In genomic region chr14:120949002-120949401, GRCm38 (mm10) we compare ENCODE assay signal across 11 mouse cellular contexts. TPM values are rescaled to one million over a fixed set of nuclear protein-coding genes. Genes with fewer than 3 reads are reported as not detected.
DNase-seq lines count a peak whose midpoint lies in the region; ATAC-seq and TF ChIP-seq lines count a peak whose summit lies in the region.
"Had no signal": no experiment of that assay in that cellular context is flagged by ENCODE, and none has a peak within 500 bp of the region (broad histone marks: within the 10 kb centered on the region; RNA-seq: fewer than 3 reads in every experiment).

No protein-coding gene starts in this region.

- WGBS in hindbrain, embryonic 11.5 days: 93% methylated on average over 5 of the region's 5 CpGs
- WGBS in hindbrain, embryonic 12.5 days: 97% methylated on average over 5 of the region's 5 CpGs
- 90% methylated on average over 5 of the region's 5 CpGs for WGBS in limb, embryonic 10.5 days

- no peak for TF ChIP-seq POLR2A in cortical plate, adult 2 months (IDR thresholded peaks at IDR 0.05; ENCODE audit: extremely low read depth, insufficient read depth, low read length)

- no peak overlapping the region for H3K4me3 ChIP-seq in hindbrain, embryonic 11.5 days (ENCODE audit: low read depth, low read length)
- no peak overlapping the region for H3K4me3 ChIP-seq in hindbrain, embryonic 12.5 days
- no peak overlapping the region for H3K4me3 ChIP-seq in cortical plate, adult 2 months (ENCODE audit: insufficient read depth, low read length)
- no peak overlapping the region for H3K4me3 ChIP-seq in limb, embryonic 10.5 days
- H3K4me3 ChIP-seq: hindbrain, embryonic 13.5 days; lung, embryonic 15.5 days had no signal

- no peak overlapping the region for H3K9ac ChIP-seq in hindbrain, embryonic 11.5 days (ENCODE audit: low read depth, low read length)
- H3K9ac ChIP-seq in hindbrain, embryonic 12.5 days: no peak overlapping the region
- H3K9ac ChIP-seq: hindbrain, embryonic 13.5 days; lung, embryonic 15.5 days had no signal

- no peak for ATAC-seq in hindbrain, embryonic 11.5 days (ENCODE audit: low FRiP score)
- no peak for ATAC-seq in hindbrain, embryonic 12.5 days (ENCODE audit: low FRiP score)

- no peaks in the 10 kb centered on the region for H3K27me3 ChIP-seq in hindbrain, embryonic 11.5 days (ENCODE audit: control insufficient read depth, insufficient read depth, low read length)
- H3K27me3 ChIP-seq in hindbrain, embryonic 12.5 days: no peaks in the 10 kb centered on the region
- H3K27me3 ChIP-seq in limb, embryonic 10.5 days (ENCODE audit: low read depth, poor library complexity, severe bottlenecking): no peaks in the 10 kb centered on the region
- H3K27me3 ChIP-seq: hindbrain, embryonic 13.5 days; lung, embryonic 15.5 days had no signal

- no peak overlapping the region for H3K4me2 ChIP-seq in hindbrain, embryonic 11.5 days (replicated peaks; ENCODE audit: low read depth, low read length)
- H3K4me2 ChIP-seq in hindbrain, embryonic 12.5 days (replicated peaks): no peak overlapping the region
- H3K4me2 ChIP-seq: hindbrain, embryonic 13.5 days; lung, embryonic 15.5 days had no signal

- peak; percentile 9; the same call in 1 of the 2 replicates for TF ChIP-seq CTCF in cortical plate, adult 2 months (IDR thresholded peaks at IDR 0.05; ENCODE audit: extremely low read depth, insufficient read depth, low read length)

- no peaks in the 10 kb centered on the region for H3K9me3 ChIP-seq in hindbrain, embryonic 11.5 days (ENCODE audit: control insufficient read depth, low read length)
- 0 out of 2 replicates have a peak, but pooled peaks cover 5% of the 10 kb centered on the region for H3K9me3 ChIP-seq in hindbrain, embryonic 12.5 days (replicated peaks)
- peaks cover 6% of the 10 kb centered on the region; the same call in 1 of the 2 replicates for H3K9me3 ChIP-seq in limb, embryonic 10.5 days (replicated peaks)
- H3K9me3 ChIP-seq: hindbrain, embryonic 13.5 days; lung, embryonic 15.5 days had no signal

- peaks cover 7% of the 10 kb centered on the region for H3K36me3 ChIP-seq in hindbrain, embryonic 11.5 days (ENCODE audit: control insufficient read depth, insufficient read depth, low read length)
- H3K36me3 ChIP-seq in hindbrain, embryonic 12.5 days: peaks cover 44% of the 10 kb centered on the region
- H3K36me3 ChIP-seq in limb, embryonic 10.5 days: peaks cover 68% of the 10 kb centered on the region

- no peaks in the 10 kb centered on the region for H3K4me1 ChIP-seq in hindbrain, embryonic 11.5 days (replicated peaks; ENCODE audit: control insufficient read depth, insufficient read depth, low read length)
- no peaks in the 10 kb centered on the region for H3K4me1 ChIP-seq in hindbrain, embryonic 12.5 days
- H3K4me1 ChIP-seq in cortical plate, adult 2 months (ENCODE audit: control insufficient read depth, insufficient read depth, low read length): no peaks in the 10 kb centered on the region
- H3K4me1 ChIP-seq in limb, embryonic 10.5 days: no peaks in the 10 kb centered on the region

- peak; percentile 18 for DNase-seq in hindbrain, embryonic 11.5 days (ENCODE audit: low spot score)
- DNase-seq in thymus, postnatal 14 days: peak; percentile 19
- no peak for DNase-seq in thymus, postnatal 0 days (ENCODE audit: low spot score)
- no peak for DNase-seq in gastrocnemius, postnatal 4 days (ENCODE audit: low spot score in 2 of 2)
- DNase-seq in kidney, adult 11 months: no peak
- no peak for DNase-seq in limb, embryonic 10.5 days (ENCODE audit: low spot score)
- DNase-seq: right cerebral cortex, postnatal 14 days had no signal

- H3K27ac ChIP-seq in hindbrain, embryonic 11.5 days (ENCODE audit: low read depth, low read length): no peak overlapping the region
- H3K27ac ChIP-seq in hindbrain, embryonic 12.5 days: no peak overlapping the region
- H3K27ac ChIP-seq in cortical plate, adult 2 months (ENCODE audit: insufficient read depth, low read length): no peak overlapping the region
- H3K27ac ChIP-seq in limb, embryonic 10.5 days: no peak overlapping the region
- H3K27ac ChIP-seq: hindbrain, embryonic 13.5 days; lung, embryonic 15.5 days had no signal

RNA-seq across cellular contexts. Expression of gene Ipo5, which starts 38.0 kb away (rescaled TPM):
- polyA plus RNA-seq in hindbrain, embryonic 11.5 days (2014; fragmentation: Nextera tagmentation; extraction: Ambion mirVana): 120 and 132 TPM in 2 replicates
- 89.0 and 90.2 TPM in 2 replicates for polyA plus RNA-seq in hindbrain, embryonic 12.5 days (2016; fragmentation: Nextera tagmentation; extraction: Ambion mirVana)
- 51.1 and 52.8 TPM in 2 replicates for polyA plus RNA-seq in thymus, postnatal 0 days (2015; fragmentation: Nextera tagmentation; extraction: Ambion mirVana)
- polyA plus RNA-seq in cortical plate, adult 2 months (2012; rRNA removed): 67.8 and 70.8 TPM in 2 replicates
- total RNA-seq in gastrocnemius, postnatal 4 days (2021): 100 to 1,000 TPM; 111 to 112 TPM
- 122 and 139 TPM in 2 replicates for polyA plus RNA-seq in limb, embryonic 10.5 days (2016; fragmentation: Nextera tagmentation; extraction: Ambion mirVana)

Comparison
In these comparisons a context has a peak if more than half of its experiments do, and no peak if none do; other contexts are left out.
1. DNase-seq: peak in hindbrain, embryonic 11.5 days (single experiment) and thymus, postnatal 14 days (single experiment); none in thymus, postnatal 0 days (single experiment), gastrocnemius, postnatal 4 days (0 of 2), kidney, adult 11 months (single experiment) and limb, embryonic 10.5 days (single experiment).